Mouse (Mus musculus) cerebellum, adult 8-10 months (tissue): ENCODE data around the gene Tmem229b.
"Not testable (repeated sequence)": the region's sequence is repeated elsewhere in the genome, so short reads cannot be mapped to it uniquely, and the experiment has no call there.

Experiments used
- DNase-seq: peaks from one replicate; pipeline ENCODE4 v3.0.0; 2022

Tmem229b gene

DNA sequence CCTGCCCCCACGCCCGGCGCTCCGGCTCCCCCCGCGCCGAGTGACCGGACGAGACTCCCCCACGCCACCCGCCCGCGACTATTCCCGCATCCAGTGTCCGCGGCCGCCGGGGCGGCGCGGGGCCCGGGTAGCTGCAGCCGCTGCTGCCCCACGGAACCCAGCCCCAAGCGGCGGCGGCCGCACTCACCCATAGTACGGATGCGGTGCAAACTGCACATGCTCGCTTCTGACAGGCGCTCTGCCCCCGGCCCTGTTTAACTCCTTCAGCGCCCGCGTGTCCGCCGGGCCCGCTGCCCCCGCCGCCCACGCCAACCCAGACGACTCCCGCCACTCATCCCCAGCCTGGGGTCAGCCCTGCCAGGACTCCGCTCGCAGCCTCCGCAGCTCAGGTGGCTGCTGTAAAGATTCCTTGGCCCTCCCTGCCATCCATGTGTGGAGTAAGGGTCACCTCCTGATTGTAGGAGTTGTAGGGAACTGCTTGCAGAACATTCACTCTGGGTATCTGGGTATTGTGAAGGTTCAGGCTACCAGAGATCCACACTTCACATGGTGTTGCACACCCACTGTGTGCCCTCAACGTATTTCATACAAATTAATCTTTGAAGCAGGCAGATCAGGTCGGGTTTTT is at the start of gene Tmem229b:
Gene Tmem229b (minus strand): TSS at position 502 of the 628 bp plus-strand sequence.
- peak; percentile 75 for DNase-seq

GRCm38 (mm10) chr12:79055276-79055675 is 47.8 kb upstream of the Tmem229b start:
- no peak for DNase-seq

- no peak for DNase-seq
Measured at GRCm38 (mm10) chr12:79052073-79052472, 44.6 kb upstream of the Tmem229b start.

DNA sequence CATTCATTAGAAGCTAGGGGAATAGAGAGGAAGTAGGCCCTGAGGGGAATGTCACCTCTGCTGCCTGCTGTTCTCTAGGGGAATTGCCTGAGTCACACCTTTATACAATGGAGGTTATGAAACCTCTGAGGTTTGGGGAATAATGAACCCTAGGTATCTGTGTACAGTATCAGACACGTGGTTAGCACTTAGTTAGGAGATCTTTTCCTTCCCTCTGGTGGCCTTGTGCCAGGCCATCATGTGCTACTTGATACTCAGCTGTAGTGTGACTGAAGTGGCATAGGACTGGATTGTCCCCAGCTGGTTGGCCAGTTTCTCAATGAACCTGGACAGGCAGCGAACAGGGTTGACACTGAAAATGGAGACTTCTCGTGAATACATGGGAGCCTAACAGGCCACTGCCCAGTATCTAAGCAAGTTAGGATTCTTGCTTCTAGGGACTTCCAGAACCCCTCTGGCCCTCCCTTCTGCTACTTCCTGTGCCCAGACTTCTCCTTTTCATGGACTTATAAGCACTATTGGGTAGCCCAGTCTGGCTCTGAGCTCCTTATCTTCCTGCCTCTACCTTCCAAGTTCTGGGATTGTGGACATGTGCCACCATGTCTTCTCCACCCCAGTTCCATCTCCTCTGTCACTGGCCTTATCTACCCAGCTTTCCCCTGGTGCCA is 43.3 kb upstream of the Tmem229b start:
- no peak for DNase-seq

GRCm38 (mm10) chr12:79049807-79050206 is 42.4 kb upstream of the Tmem229b start:
- DNase-seq = no peak

DNA sequence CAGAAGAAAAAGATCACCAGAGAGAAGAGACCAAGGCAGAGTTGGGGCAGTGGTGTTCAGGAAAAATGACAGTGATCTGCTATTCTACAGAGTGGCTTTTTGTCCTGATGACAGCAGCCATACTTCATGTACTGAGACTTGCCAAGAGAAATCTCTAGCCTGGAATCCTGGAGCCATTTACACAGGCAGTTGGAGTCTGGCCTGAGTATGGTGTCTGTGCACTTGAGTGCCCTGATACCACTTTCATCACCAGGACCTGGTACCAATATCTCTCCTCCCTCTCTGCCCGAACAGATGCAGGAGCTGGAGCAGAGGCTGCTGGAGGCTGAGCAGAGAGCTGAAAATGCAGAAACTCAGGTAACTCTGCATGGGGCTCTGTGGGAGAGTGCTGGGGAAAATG is 41.5 kb upstream of the Tmem229b start:
- DNase-seq = no peak

GRCm38 (mm10) chr12:79047203-79047602 is 39.8 kb upstream of the Tmem229b start:
- no peak for DNase-seq

GRCm38 (mm10) chr12:79046171-79046570 is 38.7 kb upstream of the Tmem229b start:
- no peak for DNase-seq

GRCm38 (mm10) chr12:79044668-79045067 is 37.2 kb upstream of the Tmem229b start:
- no peak for DNase-seq

GRCm38 (mm10) chr12:79041436-79041835 is 34.0 kb upstream of the Tmem229b start:
- DNase-seq = no peak

DNA sequence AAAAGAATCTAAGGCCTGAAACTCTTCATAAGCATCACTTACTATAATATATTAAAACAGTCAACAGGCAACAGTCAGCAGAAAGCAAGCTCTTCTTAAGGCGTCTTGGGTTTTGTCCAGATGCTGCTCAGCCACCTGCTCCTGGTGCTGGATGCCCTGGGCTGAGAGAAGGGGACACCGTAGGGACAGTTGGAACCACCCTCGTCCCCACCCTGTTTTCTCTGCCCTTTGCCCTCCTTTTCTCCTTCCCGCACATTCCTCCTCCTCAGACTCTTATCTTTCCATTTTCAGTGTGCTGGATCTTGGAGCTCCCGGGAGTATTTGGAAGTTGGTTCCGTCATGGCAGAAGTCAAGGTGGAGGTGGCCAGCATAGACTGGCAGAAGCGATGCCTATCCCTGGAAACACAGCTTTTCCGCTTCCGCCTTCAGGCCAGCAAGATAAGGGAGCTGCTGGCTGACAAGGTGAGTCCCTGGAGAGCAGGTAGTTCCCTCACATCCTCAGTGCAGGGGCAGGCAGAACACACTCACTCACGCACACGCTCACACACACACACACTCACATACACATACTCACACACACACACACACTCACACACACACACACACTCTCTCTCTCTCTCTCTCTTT is 32.9 kb upstream of the Tmem229b start:
- DNase-seq = no peak

DNA sequence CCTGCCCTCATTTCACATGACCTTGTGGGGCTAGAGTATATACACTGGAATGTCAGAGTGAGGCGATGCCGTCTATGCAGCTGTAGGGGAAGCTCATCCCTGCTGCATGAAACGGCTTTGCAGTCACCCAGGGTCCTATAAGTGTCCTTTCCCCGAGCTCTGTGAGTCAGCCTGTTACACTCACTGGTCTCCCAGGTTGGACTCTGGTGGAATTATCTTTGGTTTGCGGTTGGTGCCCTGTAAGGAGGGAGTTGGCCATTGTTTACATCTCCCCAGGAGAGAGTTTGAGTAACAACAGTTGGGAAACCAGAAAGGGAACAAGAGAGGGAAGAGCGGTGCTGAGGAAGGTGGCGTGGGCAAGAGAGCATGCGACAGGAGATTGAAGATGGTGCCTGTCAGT is 32.3 kb upstream of the Tmem229b start:
- DNase-seq = no peak

DNA sequence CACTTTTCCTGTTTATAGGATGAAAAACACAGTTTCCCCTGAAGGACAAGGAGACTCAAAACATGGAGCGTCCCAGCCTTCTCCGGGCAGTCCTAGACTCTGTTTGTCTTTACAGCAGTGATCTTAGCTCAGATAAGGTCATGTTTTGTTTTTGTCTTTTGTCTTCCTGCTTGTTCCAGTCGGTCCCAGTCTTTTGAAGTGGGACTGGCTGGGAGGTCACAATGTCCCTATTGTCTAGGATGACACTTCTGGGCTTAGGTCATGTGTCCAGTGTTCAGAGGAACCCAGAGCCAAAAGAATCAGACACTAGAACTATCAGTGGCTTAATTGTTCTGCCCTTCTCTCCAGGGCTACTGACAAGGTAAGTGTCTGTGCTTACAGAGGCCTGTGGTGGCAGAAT is 27.9 kb upstream of the Tmem229b start:
- DNase-seq = no peak

DNA sequence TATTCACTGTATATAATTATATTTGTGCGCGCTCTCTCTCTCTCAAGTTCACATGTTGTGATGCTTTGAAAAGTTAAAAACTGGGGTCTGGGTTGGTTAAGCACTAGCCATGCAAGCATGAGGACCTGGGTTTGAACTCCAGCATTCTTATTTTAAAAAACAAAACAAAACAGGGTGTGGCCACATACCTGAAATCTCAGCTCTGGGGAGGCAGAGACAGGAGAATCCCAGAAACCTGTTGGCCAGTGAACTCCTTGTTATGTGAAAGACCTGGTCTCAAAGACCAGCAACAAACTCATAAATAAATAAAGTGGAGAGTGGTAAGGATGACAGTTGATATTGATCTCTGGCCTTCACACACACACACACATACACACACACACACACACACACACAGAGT is 26.9 kb upstream of the Tmem229b start:
- DNase-seq = no peak

DNA sequence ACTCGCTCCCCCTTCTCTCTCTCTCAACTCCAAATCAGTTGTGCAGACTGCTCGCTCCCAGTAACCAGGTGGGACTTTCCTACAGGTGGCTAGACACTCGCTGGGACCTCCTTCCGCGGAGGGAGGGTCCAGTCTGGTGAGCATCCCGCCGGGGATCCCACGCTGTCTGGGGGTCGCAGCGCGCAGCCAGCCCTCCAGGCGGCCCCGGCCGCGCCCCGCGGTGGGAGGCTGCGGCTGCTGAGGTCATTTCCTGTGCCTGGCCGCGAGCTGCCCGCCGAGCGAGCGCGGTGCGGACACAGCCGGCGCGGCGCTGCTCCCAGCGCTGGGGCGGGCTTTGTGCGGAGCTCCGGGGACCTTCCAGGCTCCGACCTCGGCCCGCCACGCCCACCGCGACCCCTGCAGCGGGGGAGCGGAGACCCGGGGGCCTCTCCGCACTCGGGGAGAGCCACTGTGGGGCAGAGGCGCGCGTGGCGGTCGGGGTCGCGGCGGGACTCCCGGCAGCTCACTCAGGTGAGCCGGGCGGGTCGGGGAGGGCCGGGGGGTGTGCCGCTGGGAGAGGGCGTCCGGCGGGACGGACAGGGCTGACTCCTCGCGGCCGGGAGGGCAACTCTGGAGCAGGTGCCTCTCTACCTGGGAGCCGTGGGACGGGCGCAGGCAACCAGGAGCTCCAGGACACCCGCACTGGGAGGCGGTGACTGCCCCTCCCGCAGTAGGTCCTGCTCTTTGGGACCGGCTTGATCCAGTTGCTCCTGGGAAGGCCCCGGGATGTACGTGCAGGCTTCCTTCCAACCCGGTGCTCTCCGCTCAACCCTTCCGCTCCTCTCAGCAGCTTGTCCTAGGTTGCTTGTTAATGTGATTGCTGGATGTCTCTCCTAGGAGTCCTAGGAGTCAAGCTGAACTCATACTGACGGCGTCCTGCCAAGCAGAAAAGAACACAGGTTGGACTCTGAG is 21.8 kb upstream of the Tmem229b start, which contains the start of gene Plekhh1:
Gene Plekhh1 (plus strand): TSS at position 253 of the 951 bp plus-strand sequence.
- peak; percentile 51 for DNase-seq

DNA sequence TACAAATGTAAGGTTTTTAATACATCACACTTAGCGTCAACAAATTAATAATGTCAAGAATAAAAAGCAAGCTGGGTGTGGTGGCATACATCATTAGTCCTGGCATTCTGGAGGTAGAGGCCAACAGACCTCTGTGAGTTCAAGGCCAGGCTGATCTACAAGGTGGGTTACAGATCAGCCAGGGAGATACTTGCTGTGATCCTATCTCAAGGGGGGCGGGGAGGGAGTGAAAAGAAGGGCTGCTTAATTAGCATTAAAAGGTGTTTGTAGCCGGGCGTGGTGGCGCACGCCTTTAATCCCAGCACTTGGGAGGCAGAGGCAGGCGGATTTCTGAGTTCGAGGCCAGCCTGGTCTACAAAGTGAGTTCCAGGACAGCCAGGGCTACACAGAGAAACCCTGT is 20.1 kb upstream of the Tmem229b start:
- not testable (repeated sequence) for DNase-seq

DNA sequence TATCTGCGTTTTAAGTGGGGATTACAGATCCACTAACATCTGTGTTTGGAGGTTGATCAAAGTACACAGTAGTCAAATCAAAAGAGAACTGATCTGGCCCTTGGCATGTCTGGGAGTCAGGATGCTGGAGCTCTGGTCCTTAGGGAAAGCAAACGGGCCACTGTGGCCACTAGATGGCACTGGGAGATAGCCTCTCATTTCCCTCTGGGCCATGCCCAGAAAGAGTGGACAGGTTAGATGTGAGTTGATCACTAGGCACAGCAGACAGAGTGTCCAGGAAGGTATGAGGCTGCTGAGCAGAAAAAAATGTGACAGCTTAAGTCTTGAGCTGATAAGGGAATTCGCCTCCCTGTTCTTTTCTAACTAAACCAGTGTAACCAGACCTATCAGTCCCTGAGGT is 15.5 kb upstream of the Tmem229b start:
- peak; percentile 81 for DNase-seq

GRCm38 (mm10) chr12:79021902-79022301 is 14.5 kb upstream of the Tmem229b start:
- no peak for DNase-seq

DNA sequence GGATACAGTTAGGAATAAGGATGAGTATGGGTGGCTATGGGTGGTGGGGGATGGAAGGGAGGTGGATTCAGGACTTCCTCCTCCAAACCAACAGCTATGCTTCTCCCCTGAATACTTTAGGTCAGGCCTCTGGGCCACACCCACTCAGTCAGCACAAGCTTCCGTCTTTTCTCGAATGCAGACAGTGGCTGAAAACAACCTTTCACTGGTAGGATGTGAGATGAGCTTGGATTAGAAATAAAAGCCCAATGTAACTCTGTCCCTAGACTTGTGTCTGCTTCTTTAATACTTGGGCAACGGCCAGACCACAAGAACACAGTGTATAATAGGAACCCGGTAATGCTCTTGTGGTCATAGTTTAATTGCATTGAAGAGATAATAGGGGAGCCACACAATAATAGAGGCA is 10.6 kb upstream of the Tmem229b start:
- no peak for DNase-seq

GRCm38 (mm10) chr12:79016109-79016508 is 8.7 kb upstream of the Tmem229b start:
- no peak for DNase-seq

GRCm38 (mm10) chr12:79010569-79010968 is 3.1 kb upstream of the Tmem229b start:
- DNase-seq = no peak

DNA sequence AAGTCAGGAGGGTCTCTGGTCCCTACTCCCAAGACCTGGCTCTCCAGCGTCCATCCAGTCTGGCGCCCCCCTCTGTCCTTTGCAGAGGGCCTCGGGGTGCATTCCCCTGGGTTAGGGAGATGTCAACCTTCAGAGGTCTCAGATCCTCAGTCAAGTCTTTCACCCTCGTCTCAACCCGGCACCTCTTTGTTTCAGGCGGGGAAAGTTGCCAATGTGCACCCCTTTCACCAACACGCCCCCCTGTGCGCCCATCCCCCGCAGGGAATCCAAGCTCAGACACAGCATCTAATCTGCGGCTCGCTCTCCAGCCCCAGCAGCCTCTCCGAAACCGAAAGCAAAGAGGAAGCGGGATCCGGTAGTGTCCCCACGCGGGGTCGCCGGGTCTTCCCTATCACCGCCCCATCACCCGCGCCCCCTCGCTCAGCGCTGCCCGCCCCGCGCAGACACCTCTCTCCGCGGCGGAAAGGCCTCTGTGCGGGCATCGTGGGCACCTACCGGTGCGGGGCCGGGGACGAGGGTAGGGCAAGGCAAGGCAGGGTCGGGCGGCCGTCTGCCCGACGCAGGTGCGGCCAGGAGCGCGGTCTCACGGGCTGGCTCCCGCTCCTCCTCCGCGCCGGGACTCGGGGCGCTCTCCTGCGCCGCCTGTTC is 825 bp downstream of the Tmem229b start:
- DNase-seq = peak; percentile 78
